Mouse (Mus musculus) stomach, postnatal 0 days (tissue): ENCODE results near the gene Gm10181.

ENCODE experiments used
- CTCF ChIP-seq: IDR thresholded peaks from 2 replicates; pipeline ENCODE4 v1.5.1; 2016; ENCODE audit warnings: antibody characterized with exemption, low read depth, mild to moderate bottlenecking, moderate library complexity
- EP300 ChIP-seq: optimal IDR thresholded peaks from 2 replicates; pipeline ENCODE3; 2016; ENCODE audit warnings: antibody characterized with exemption

GRCm38 (mm10) chr9:25132253-25132652, 43.0 kb downstream of the Gm10181 start:
- TF ChIP-seq EP300 (no peak), CTCF (no peak)
